Mouse (Mus musculus) olfactory bulb, adult 2 months (tissue): ENCODE results near the gene BC030867.

Experiments
- CTCF ChIP-seq: fragments of 200-500 bp; IDR thresholded peaks from 2 replicates; pipeline ENCODE4 v1.5.1; 2012; ENCODE audit warnings: low read depth, mild to moderate bottlenecking, low read length, moderate library complexity; ENCODE audit not compliant: insufficient read depth
- POLR2A ChIP-seq: fragments of 200-500 bp; IDR thresholded peaks from 2 replicates; pipeline ENCODE4 v1.6.1; 2012; ENCODE audit warnings: mild to moderate bottlenecking, low read depth, low read length, moderate library complexity; ENCODE audit not compliant: insufficient read depth

DNA sequence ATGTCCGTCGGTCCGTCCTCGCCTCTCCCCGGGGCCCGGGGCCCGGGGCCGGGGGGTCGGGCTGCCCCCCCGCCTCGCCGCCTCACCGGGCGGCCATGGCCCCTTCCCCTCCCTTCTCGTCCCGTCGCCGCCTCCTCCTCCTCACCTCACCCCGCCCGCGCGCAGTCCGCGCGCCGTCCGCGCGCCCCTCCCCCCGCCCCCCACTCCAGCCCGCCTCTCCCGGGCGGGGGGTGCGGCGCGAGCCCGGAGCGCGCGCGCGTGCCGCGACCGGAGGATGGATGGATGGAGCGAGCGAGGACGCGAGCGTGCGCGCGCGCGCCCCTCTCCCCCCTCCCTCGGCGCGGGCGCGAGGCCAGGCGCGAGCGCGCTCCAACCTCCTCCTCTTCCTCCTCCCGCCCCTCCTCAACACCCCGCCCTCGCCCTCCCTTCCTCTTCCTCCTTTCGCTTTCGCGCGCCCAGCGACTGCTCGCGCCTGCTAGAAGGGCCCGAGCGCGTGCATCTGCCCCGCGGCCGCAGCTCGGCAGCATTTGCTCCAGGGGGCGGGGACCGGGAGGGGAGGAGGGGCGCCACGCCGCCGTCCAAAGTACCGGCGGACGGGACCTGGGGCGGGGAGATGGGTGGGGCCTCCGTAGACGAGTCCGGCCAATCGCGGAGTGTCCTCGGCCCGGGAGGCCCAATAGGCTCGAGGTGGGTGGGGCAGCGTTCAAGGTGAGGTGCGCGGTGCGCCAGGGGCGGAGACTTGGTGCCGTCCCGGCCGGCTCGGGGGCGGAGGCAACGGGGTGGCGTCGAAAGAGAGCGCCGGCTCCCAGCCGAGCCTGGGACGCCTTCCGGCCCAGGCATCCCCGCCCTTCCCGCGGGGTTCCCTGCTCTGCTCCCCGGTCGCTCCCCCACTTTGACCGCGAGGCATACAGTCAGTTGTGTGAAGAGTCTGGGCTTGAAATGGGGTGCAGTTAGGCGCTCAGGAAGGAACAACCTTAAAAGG, 48.1 kb downstream of the BC030867 start, which contains the start of gene Atxn7l3:
- no peak for TF ChIP-seq CTCF
- TF ChIP-seq POLR2A, result peak; percentile 83
